Mouse (Mus musculus) G1E (cell line): Measurements from ENCODE around the gene Exd1.

ENCODE experiments used
- CTCF ChIP-seq: IDR thresholded peaks from 2 replicates; pipeline ENCODE4 v1.5.1; 2012; ENCODE audit warnings: low read depth, low read length, inconsistent platforms, mixed read lengths
- GATA1 ChIP-seq: IDR thresholded peaks from 2 replicates; pipeline ENCODE4 v1.6.1; 2012; ENCODE audit warnings: borderline replicate concordance, low read length, inconsistent platforms, mixed read lengths
- GATA2 ChIP-seq: IDR thresholded peaks from 2 replicates; pipeline ENCODE4 v1.6.1; 2012; ENCODE audit warnings: low read depth, low read length, inconsistent platforms, borderline replicate concordance
- POLR2AphosphoS5 ChIP-seq: IDR thresholded peaks from 2 replicates; pipeline ENCODE4 v1.6.1; 2012; ENCODE audit warnings: low read depth, low read length, inconsistent platforms; ENCODE audit not compliant: insufficient replicate concordance
- TAL1 ChIP-seq: conservative IDR thresholded peaks from 2 replicates; pipeline ENCODE4 v1.6.1; 2012; ENCODE audit warnings: low read depth, low read length, inconsistent platforms, mixed read lengths

DNA sequence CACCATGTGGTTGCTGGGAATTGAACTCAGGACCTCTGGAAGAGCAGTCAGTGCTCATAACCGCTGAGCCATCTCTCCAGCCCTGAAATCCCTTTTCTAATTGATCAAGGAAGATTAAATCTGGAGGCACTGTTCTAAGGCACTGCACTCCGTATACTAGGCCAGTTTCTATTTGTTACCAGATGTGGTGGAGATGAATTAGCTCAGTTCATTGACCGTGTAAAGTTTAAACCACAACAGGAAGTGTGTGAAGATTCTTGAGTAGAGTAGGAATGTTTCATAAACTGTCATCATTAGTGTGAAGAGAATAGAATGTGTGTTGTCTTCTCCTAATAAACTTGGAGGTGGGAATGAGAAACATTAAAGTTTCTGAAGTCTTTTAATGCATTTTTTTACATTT lies 14.4 kb upstream of the Exd1 start:
- TF ChIP-seq CTCF (no peak), GATA1 (no peak), TAL1 (no peak), POLR2AphosphoS5 (no peak), GATA2 (no peak)
